Mouse (Mus musculus): ENCODE data around the gene Atp13a2. TPM values are rescaled to one million over a fixed set of nuclear protein-coding genes. Genes with fewer than 3 reads are reported as not detected.

The Atp13a2 gene
- 27.8 and 28.7 TPM in 2 replicates for polyA plus RNA-seq (2014; fragmentation: Nextera tagmentation; extraction: Ambion mirVana)

- Histone ChIP-seq H3K9ac (ENCODE audit: low read length) (peak within 1 kb of the TSS; percentile 67), H3K4me3 (ENCODE audit: low read depth, low read length) (peak within 1 kb of the TSS; percentile 66), H3K9me3 (ENCODE audit: control insufficient read depth, low read length) (no peaks in the 10 kb centered on the region; the same call in 1 of the 2 replicates), H3K27me3 (ENCODE audit: control insufficient read depth, insufficient read depth, low read length) (no peaks in the 10 kb centered on the region), H3K4me2 (ENCODE audit: low read depth, severe bottlenecking) (peak within 1 kb of the TSS; percentile 70), H3K4me1 (ENCODE audit: control insufficient read depth, insufficient read depth, low read length) (peaks cover 13% of the 10 kb centered on the region), H3K36me3 (ENCODE audit: control insufficient read depth, insufficient read depth, low read length) (no peaks in the 10 kb centered on the region), H3K27ac (replicated peaks; ENCODE audit: low read depth, low read length) (no peak within 1 kb of the TSS)
- under 1% methylated on average over 55 of the region's 58 CpGs for WGBS
- DNase-seq (ENCODE audit: low spot score) = peak; percentile 92
- peak; percentile 78 for ATAC-seq (ENCODE audit: insufficient number of reproducible peaks, low FRiP score, low TSS enrichment, low read depth)
Measured at GRCm38 (mm10) chr4:140986711-140987395, at the start of gene Atp13a2. Atp13a2 (plus strand) TSS chr4:140986873.

DNA sequence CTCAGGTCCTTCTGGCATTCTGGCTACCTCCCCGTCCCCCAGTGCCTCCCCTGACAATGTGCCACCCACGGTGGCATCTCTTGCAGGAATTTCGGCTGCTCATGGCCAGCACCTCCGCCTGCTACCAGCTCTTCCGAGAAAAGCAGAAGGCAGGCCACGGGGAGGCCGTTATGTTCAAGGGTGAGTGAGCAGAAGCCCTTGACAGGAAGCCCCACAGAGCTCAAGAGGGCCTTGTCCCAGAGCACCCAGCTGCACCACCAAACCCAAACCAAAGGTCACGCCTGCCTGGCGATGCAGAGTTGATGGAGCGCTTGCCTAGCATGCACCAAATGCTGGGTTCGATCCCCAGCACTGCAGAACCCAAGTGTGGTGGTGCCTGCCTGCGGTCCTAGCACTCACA lies 42.3 kb upstream of the Atp13a2 start:
- no peak for ATAC-seq (ENCODE audit: insufficient number of reproducible peaks, low FRiP score, low TSS enrichment, low read depth)
- Histone ChIP-seq H3K9ac (ENCODE audit: low read length) (no peak overlapping the region), H3K9me3 (ENCODE audit: control insufficient read depth, low read length) (no peaks in the 10 kb centered on the region), H3K4me1 (ENCODE audit: control insufficient read depth, insufficient read depth, low read length) (no peaks in the 10 kb centered on the region), H3K27me3 (ENCODE audit: control insufficient read depth, insufficient read depth, low read length) (no peaks in the 10 kb centered on the region), H3K27ac (replicated peaks; ENCODE audit: low read depth, low read length) (no peak overlapping the region), H3K4me2 (ENCODE audit: low read depth, severe bottlenecking) (no peak overlapping the region), H3K4me3 (ENCODE audit: low read depth, low read length) (no peak overlapping the region), H3K36me3 (ENCODE audit: control insufficient read depth, insufficient read depth, low read length) (no peaks in the 10 kb centered on the region)
- no peak for DNase-seq (ENCODE audit: low spot score)
- WGBS = 93% methylated on average over 12 of the region's 12 CpGs

GRCm38 (mm10) chr4:140944961-140945442 lies 41.7 kb upstream of the Atp13a2 start:
- H3K4me3 ChIP-seq (ENCODE audit: low read depth, low read length) = no peak overlapping the region
- H3K27ac ChIP-seq (replicated peaks; ENCODE audit: low read depth, low read length) = no peak overlapping the region
- no peaks in the 10 kb centered on the region for H3K36me3 ChIP-seq (ENCODE audit: control insufficient read depth, insufficient read depth, low read length)
- no peaks in the 10 kb centered on the region for H3K4me1 ChIP-seq (ENCODE audit: control insufficient read depth, insufficient read depth, low read length)
- no peaks in the 10 kb centered on the region for H3K27me3 ChIP-seq (ENCODE audit: control insufficient read depth, insufficient read depth, low read length)
- no peak overlapping the region for H3K4me2 ChIP-seq (ENCODE audit: low read depth, severe bottlenecking)
- ATAC-seq (ENCODE audit: insufficient number of reproducible peaks, low FRiP score, low TSS enrichment, low read depth) (no peak), DNase-seq (ENCODE audit: low spot score) (no peak)
- no peaks in the 10 kb centered on the region for H3K9me3 ChIP-seq (ENCODE audit: control insufficient read depth, low read length)
- H3K9ac ChIP-seq (ENCODE audit: low read length) = no peak overlapping the region
- 89% methylated on average over 5 of the region's 5 CpGs for WGBS

DNA sequence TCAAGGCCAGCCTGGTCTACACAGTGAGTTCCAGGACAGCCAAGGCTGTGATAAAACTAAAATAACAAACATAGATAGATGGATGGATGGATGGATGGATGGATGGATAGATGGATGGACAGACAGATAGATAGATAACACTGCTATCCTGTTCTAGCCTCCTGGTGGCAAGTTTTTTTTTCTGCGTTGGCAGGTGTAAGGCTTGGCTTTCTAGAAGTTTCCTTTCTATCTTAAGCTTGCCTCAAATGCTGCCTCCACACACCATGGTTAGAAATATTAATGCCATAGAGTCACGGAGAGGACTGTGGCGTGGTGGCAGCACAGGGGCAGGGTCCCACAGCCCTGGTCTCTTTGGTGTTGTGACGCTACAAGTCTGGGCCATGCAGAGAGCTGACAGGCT lies 41.1 kb upstream of the Atp13a2 start:
- no peak overlapping the region for H3K27ac ChIP-seq (replicated peaks; ENCODE audit: low read depth, low read length)
- DNase-seq (ENCODE audit: low spot score) = no peak
- H3K27me3 ChIP-seq (ENCODE audit: control insufficient read depth, insufficient read depth, low read length) = no peaks in the 10 kb centered on the region
- ATAC-seq (ENCODE audit: insufficient number of reproducible peaks, low FRiP score, low TSS enrichment, low read depth) = no peak
- no peaks in the 10 kb centered on the region for H3K4me1 ChIP-seq (ENCODE audit: control insufficient read depth, insufficient read depth, low read length)
- no peak overlapping the region for H3K4me2 ChIP-seq (ENCODE audit: low read depth, severe bottlenecking)
- no peaks in the 10 kb centered on the region for H3K9me3 ChIP-seq (ENCODE audit: control insufficient read depth, low read length)
- no peaks in the 10 kb centered on the region for H3K36me3 ChIP-seq (ENCODE audit: control insufficient read depth, insufficient read depth, low read length)
- WGBS = 91% methylated on average over 4 of the region's 4 CpGs
- no peak overlapping the region for H3K4me3 ChIP-seq (ENCODE audit: low read depth, low read length)
- H3K9ac ChIP-seq (ENCODE audit: low read length) = no peak overlapping the region

DNA sequence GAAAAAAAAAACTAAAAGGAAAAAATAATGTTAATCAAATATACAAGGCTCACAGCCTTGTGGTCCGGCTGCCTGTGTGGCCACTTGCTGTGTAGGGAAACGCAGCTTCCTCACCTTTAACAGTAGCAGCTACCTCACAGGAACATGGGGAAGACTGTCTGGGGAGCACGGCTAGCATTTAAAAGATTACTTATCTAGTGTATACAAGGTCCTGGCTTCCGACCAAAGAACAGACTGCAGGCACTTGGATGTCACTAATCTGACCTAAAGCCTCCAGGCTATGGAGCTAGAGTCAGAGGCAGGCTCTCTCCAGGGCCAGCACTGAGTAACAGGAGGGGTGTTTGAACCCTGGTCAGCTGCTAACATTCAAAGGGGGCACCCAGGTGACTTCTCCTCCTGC lies 40.6 kb upstream of the Atp13a2 start:
- 83% methylated on average over 4 of the region's 4 CpGs for WGBS
- Histone ChIP-seq H3K4me1 (ENCODE audit: control insufficient read depth, insufficient read depth, low read length) (no peaks in the 10 kb centered on the region), H3K9ac (ENCODE audit: low read length) (no peak overlapping the region), H3K4me2 (ENCODE audit: low read depth, severe bottlenecking) (no peak overlapping the region), H3K27ac (replicated peaks; ENCODE audit: low read depth, low read length) (0 out of 2 replicates have a peak overlapping the region, but pooled peaks have one; percentile 14), H3K27me3 (ENCODE audit: control insufficient read depth, insufficient read depth, low read length) (no peaks in the 10 kb centered on the region), H3K9me3 (ENCODE audit: control insufficient read depth, low read length) (no peaks in the 10 kb centered on the region), H3K4me3 (ENCODE audit: low read depth, low read length) (no peak overlapping the region), H3K36me3 (ENCODE audit: control insufficient read depth, insufficient read depth, low read length) (no peaks in the 10 kb centered on the region)
- DNase-seq (ENCODE audit: low spot score) = no peak
- ATAC-seq (ENCODE audit: insufficient number of reproducible peaks, low FRiP score, low TSS enrichment, low read depth) = no peak

GRCm38 (mm10) chr4:140946580-140947205 lies 40.0 kb upstream of the Atp13a2 start:
- no peaks in the 10 kb centered on the region for H3K4me1 ChIP-seq (ENCODE audit: control insufficient read depth, insufficient read depth, low read length)
- no peak overlapping the region for H3K4me2 ChIP-seq (ENCODE audit: low read depth, severe bottlenecking)
- DNase-seq (ENCODE audit: low spot score) = no peak
- no peak overlapping the region for H3K4me3 ChIP-seq (ENCODE audit: low read depth, low read length)
- H3K9ac ChIP-seq (ENCODE audit: low read length) = no peak overlapping the region
- ATAC-seq (ENCODE audit: insufficient number of reproducible peaks, low FRiP score, low TSS enrichment, low read depth) = no peak
- H3K27ac ChIP-seq (replicated peaks; ENCODE audit: low read depth, low read length) = no peak overlapping the region
- no peaks in the 10 kb centered on the region for H3K27me3 ChIP-seq (ENCODE audit: control insufficient read depth, insufficient read depth, low read length)
- H3K9me3 ChIP-seq (ENCODE audit: control insufficient read depth, low read length) = no peaks in the 10 kb centered on the region
- H3K36me3 ChIP-seq (ENCODE audit: control insufficient read depth, insufficient read depth, low read length) = no peaks in the 10 kb centered on the region
- 75% methylated on average over 14 of the region's 14 CpGs for WGBS

DNA sequence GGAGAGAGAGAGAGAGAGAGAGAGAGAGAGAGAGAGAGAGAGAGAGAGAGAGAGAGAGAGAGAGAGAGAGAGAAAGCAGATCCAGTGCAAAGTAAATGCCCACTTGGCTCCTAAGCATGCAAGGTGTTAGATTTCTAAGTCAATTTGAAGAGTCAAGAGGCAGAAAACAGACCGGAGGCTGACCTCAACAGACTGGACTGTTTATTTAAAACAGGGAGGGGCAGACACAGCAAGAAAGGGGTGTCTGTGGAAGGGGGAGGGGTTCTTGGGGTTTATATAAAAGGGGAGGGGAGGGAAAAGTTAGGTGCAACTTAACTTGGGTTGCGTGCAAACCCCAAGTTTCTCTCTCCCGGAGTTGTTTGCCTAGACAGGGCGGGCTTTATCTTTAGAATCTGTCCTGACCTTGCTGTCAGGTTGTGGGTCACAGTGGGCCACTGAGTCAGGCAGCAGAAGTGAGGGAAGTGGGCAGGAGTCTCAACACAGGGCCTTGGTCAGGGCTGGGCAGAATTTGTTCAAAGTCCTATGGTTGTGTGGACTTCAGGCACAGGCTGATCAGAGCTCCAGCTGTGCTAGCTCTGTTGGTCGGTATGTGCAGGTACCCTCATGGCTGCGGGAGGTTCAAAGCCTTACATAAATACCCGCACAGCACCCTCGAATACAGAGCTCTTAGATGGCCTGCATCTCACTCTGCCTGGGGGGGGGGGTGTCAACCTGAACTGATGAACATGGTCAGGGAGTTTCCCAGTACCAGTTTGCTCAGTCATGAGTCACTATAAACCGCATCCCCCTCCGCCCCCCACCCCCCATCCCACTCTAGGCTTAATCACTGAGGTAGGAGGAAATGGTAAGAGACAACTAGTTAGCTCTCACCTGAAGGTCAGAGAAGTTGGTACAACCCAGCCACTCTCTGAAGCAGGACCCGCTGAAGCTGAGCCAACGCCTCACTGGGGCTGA lies 38.9 kb upstream of the Atp13a2 start:
- no peak for ATAC-seq (ENCODE audit: insufficient number of reproducible peaks, low FRiP score, low TSS enrichment, low read depth)
- Histone ChIP-seq H3K9ac (ENCODE audit: low read length) (no peak overlapping the region), H3K4me1 (ENCODE audit: control insufficient read depth, insufficient read depth, low read length) (no peaks in the 10 kb centered on the region), H3K4me3 (ENCODE audit: low read depth, low read length) (no peak overlapping the region), H3K27ac (replicated peaks; ENCODE audit: low read depth, low read length) (no peak overlapping the region), H3K9me3 (ENCODE audit: control insufficient read depth, low read length) (no peaks in the 10 kb centered on the region), H3K36me3 (ENCODE audit: control insufficient read depth, insufficient read depth, low read length) (no peaks in the 10 kb centered on the region), H3K27me3 (ENCODE audit: control insufficient read depth, insufficient read depth, low read length) (no peaks in the 10 kb centered on the region), H3K4me2 (ENCODE audit: low read depth, severe bottlenecking) (no peak overlapping the region)
- DNase-seq (ENCODE audit: low spot score) = no peak
- 81% methylated on average over 12 of the region's 12 CpGs for WGBS

DNA sequence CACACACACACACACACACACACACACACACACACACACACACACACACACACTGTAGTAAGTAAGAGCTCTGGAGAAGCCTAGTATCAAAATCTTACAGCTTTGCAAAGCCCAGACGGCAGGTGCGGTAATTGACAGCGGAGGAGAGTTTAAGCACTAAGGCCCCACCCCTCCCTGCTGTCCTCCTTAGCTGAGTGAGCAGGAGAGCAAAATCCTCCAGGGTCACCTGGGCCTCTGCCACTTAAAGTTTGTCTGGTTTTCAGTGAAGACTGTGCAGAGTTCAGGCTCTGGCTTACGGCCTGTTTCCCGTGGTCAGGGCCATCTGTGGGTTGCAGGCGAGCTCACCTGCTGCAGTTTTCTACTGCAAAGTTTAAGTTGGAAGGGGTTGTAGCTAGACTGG lies 38.2 kb upstream of the Atp13a2 start:
- Histone ChIP-seq H3K27me3 (ENCODE audit: control insufficient read depth, insufficient read depth, low read length) (no peaks in the 10 kb centered on the region), H3K36me3 (ENCODE audit: control insufficient read depth, insufficient read depth, low read length) (no peaks in the 10 kb centered on the region), H3K9me3 (ENCODE audit: control insufficient read depth, low read length) (no peaks in the 10 kb centered on the region), H3K9ac (ENCODE audit: low read length) (no peak overlapping the region), H3K4me2 (ENCODE audit: low read depth, severe bottlenecking) (no peak overlapping the region), H3K4me1 (ENCODE audit: control insufficient read depth, insufficient read depth, low read length) (no peaks in the 10 kb centered on the region), H3K27ac (replicated peaks; ENCODE audit: low read depth, low read length) (no peak overlapping the region), H3K4me3 (ENCODE audit: low read depth, low read length) (no peak overlapping the region)
- ATAC-seq (ENCODE audit: insufficient number of reproducible peaks, low FRiP score, low TSS enrichment, low read depth) (no peak), DNase-seq (ENCODE audit: low spot score) (no peak)
- 85% methylated on average over 6 of the region's 6 CpGs for WGBS
